Mouse (Mus musculus) liver, adult 2 months (tissue): ENCODE measurements around the gene Sirt5.

Experiments
- CTCF ChIP-seq: fragments of 200-500 bp; IDR thresholded peaks from 2 replicates; pipeline ENCODE4 v1.5.1; 2011; ENCODE audit warnings: low read depth, low read length, control low read depth
- POLR2A ChIP-seq: fragments of 200-500 bp; IDR thresholded peaks from 2 replicates; pipeline ENCODE4 v1.6.1; 2011; ENCODE audit warnings: low read length, control low read depth; ENCODE audit not compliant: insufficient read depth; ENCODE audit errors: extremely low read depth

- TF ChIP-seq CTCF (no peak), POLR2A (no peak)
Measured at GRCm38 (mm10) chr13:43360534-43360933, 4.8 kb upstream of the Sirt5 start.
